Mouse (Mus musculus): ENCODE measurements around the gene Hmcn1. TPM values are rescaled to one million over a fixed set of nuclear protein-coding genes. Genes with fewer than 3 reads are reported as not detected.

Gene Hmcn1
- polyA plus RNA-seq, 2 experiments from 2014 or later, result not detected

GRCm38 (mm10) chr1:150873231-150873630, 120.0 kb downstream of the Hmcn1 start:
- no peak for ATAC-seq

- ATAC-seq, result no peak
These were observed 121.1 kb downstream of the Hmcn1 start for GRCm38 (mm10) chr1:150872105-150872504.

GRCm38 (mm10) chr1:150869189-150869588, 124.0 kb downstream of the Hmcn1 start:
- no peak for ATAC-seq

GRCm38 (mm10) chr1:150866615-150867014, 126.6 kb downstream of the Hmcn1 start:
- ATAC-seq, result no peak

GRCm38 (mm10) chr1:150857779-150858178, 135.5 kb downstream of the Hmcn1 start:
- ATAC-seq, result no peak

- ATAC-seq, result no peak
These were observed 159.8 kb downstream of the Hmcn1 start for GRCm38 (mm10) chr1:150833448-150833847.

- ATAC-seq, result no peak
These were observed 163.4 kb downstream of the Hmcn1 start for GRCm38 (mm10) chr1:150829851-150830250.

GRCm38 (mm10) chr1:150827169-150827568, 166.1 kb downstream of the Hmcn1 start:
- ATAC-seq, result no peak

GRCm38 (mm10) chr1:150824334-150825005, 168.8 kb downstream of the Hmcn1 start:
- no peak for ATAC-seq

GRCm38 (mm10) chr1:150816035-150816807, 177.0 kb downstream of the Hmcn1 start:
- no peak for ATAC-seq

- ATAC-seq, result no peak
These were observed 178.3 kb downstream of the Hmcn1 start for GRCm38 (mm10) chr1:150814917-150815316.

GRCm38 (mm10) chr1:150813381-150813780, 179.9 kb downstream of the Hmcn1 start:
- no peak for ATAC-seq

- no peak for ATAC-seq
These were observed 186.4 kb downstream of the Hmcn1 start for GRCm38 (mm10) chr1:150806864-150807263.

- no peak for ATAC-seq
These were observed 187.8 kb downstream of the Hmcn1 start for GRCm38 (mm10) chr1:150805466-150805865.

- ATAC-seq, result no peak
These were observed 188.8 kb downstream of the Hmcn1 start for GRCm38 (mm10) chr1:150804235-150805099.

- no peak for ATAC-seq
These were observed 190.6 kb downstream of the Hmcn1 start for GRCm38 (mm10) chr1:150802642-150803041.

GRCm38 (mm10) chr1:150800611-150801263, 192.5 kb downstream of the Hmcn1 start:
- no peak for ATAC-seq

- ATAC-seq, result no peak
These were observed 194.6 kb downstream of the Hmcn1 start for GRCm38 (mm10) chr1:150798651-150799050.

- no peak for ATAC-seq
These were observed 206.5 kb downstream of the Hmcn1 start for GRCm38 (mm10) chr1:150786746-150787145.

GRCm38 (mm10) chr1:150783070-150783842, 210.0 kb downstream of the Hmcn1 start:
- ATAC-seq, result no peak

GRCm38 (mm10) chr1:150779902-150780301, 213.3 kb downstream of the Hmcn1 start:
- no peak for ATAC-seq

GRCm38 (mm10) chr1:150776741-150777140, 216.5 kb downstream of the Hmcn1 start:
- ATAC-seq, result no peak

All from activated CD4-positive, CD25-positive, alpha-beta regulatory T cell, adult 4 months (primary cell).